Mouse (Mus musculus) ES-Bruce4 (cell line): ENCODE results near the gene Dusp2.

Experiments
- CTCF ChIP-seq: IDR thresholded peaks from one replicate; pipeline ENCODE4 v1.8.1; 2011; ENCODE audit warnings: low read depth, low read length
- POLR2A ChIP-seq: IDR thresholded peaks from one replicate; pipeline ENCODE4 v1.8.1; 2011; ENCODE audit warnings: low read length; ENCODE audit not compliant: insufficient read depth

DNA sequence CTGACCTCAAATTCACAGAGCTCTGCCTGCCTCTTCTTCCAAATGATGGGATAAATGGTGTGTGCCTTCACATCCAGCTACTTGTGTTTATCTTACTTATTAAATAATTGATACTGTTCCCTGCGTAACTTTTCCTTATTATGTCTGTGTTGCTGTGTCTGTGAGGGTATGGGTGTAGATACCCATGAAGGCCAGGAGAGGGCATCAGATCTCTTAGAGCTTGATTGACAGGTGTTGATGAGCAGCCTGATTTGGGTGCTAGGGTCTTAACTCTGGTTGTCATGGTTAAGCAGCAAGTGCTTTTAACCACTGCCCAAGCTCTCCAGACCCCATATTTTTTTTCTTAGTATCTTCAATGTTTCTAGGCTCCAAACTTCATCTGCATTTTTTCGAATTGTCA is 27.3 kb upstream of the Dusp2 start:
- no peak for TF ChIP-seq POLR2A
- TF ChIP-seq CTCF = no peak
